Mouse (Mus musculus) small intestine, adult 2 months (tissue): ENCODE data around the gene Ppp1r2.

Experiments
- CTCF ChIP-seq: fragments of 200-500 bp; IDR thresholded peaks from 2 replicates; pipeline ENCODE4 v1.5.1; 2012; ENCODE audit warnings: low read depth, mild to moderate bottlenecking, control low read depth, inconsistent platforms, low read length, moderate library complexity, mixed read lengths; ENCODE audit not compliant: insufficient replicate concordance, insufficient read length; ENCODE audit errors: extremely low read depth
- POLR2A ChIP-seq: fragments of 200-500 bp; IDR thresholded peaks from 2 replicates; pipeline ENCODE4 v1.6.1; 2012; ENCODE audit warnings: low read depth, mild to moderate bottlenecking, control low read depth, inconsistent platforms, low read length, moderate library complexity

DNA sequence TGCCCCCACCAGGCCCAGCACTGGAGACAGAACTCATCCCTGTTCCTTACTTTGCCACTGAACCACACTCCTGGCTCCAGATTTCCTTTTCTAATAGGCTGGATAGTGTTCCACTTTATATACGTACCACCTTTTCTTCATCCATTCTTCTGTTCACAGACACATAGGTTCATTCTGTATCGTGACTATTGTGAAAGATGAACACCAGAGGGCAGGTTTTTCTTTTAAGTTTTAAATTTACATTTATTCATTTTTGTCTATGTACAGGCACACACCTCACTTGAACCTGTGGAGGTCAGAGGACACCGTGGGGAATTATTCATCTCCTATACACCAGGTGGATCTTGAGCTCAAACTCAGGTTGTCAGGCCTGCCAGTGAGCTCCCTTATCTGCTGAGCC is 31.0 kb downstream of the Ppp1r2 start:
- no peak for TF ChIP-seq CTCF
- no peak for TF ChIP-seq POLR2A
